Mouse (Mus musculus): ENCODE measurements around the gene Scn1a. TPM values are rescaled to one million over a fixed set of nuclear protein-coding genes. Genes with fewer than 3 reads are reported as not detected.

Scn1a gene
- total and polyA plus RNA-seq, 2 experiments from 2014 or later, result 13.1 to 14.5 TPM

DNA sequence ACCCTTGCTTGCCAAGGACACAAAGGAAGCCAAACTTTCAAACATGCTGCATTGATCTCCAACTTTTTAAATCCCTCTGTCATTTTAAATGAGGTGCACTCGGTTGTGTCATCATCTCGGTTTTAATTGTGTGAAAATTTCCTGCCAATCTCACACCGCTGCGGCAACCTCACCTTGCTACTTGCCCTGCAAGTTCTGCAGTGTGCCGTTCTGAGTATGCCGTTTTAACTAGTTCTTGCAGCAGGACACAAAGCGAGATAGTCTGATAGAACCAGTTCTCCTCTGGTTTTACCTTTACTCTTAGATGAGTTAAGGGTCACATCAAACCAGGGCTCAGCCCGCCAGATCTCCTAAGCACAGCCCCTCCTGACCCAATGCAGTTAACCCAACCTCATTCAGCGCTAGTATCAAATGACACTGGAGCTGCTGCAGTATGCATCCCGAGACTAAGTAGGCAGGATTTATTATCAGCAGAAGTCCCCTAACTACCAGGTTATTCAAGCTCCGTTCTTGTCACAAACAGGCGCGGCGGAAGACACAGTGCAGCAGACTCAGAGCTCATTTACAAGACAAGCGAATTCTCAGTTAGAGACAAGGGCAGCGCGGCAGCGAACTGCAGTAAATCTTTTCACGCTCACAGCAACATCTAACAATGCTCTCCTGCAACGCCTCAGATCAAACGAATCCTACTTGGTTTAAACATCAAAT, 722 bp downstream of the Scn1a start:
- 6% methylated on average over 21 of the region's 21 CpGs for WGBS
- no peaks in the 10 kb centered on the region for H3K27me3 ChIP-seq (ENCODE audit: insufficient read depth, low read length)
- no peaks in the 10 kb centered on the region for H3K9me3 ChIP-seq (ENCODE audit: low read length)
- H3K27ac ChIP-seq (ENCODE audit: low read depth, low read length), result no peak overlapping the region
- no peaks in the 10 kb centered on the region for H3K4me1 ChIP-seq (ENCODE audit: insufficient read depth)
- TF ChIP-seq CTCF (IDR thresholded peaks at IDR 0.05; ENCODE audit: low read depth), result no peak
- no peaks in the 10 kb centered on the region for H3K36me3 ChIP-seq (ENCODE audit: insufficient read depth)
- peak overlapping the region; percentile 42 for H3K4me3 ChIP-seq (ENCODE audit: low read depth, low read length)
- DNase-seq (peak; percentile 72), ATAC-seq (peak; percentile 65)
- peak overlapping the region; percentile 57 for H3K4me2 ChIP-seq (ENCODE audit: low read depth)
- peak overlapping the region; percentile 46 for H3K9ac ChIP-seq

DNA sequence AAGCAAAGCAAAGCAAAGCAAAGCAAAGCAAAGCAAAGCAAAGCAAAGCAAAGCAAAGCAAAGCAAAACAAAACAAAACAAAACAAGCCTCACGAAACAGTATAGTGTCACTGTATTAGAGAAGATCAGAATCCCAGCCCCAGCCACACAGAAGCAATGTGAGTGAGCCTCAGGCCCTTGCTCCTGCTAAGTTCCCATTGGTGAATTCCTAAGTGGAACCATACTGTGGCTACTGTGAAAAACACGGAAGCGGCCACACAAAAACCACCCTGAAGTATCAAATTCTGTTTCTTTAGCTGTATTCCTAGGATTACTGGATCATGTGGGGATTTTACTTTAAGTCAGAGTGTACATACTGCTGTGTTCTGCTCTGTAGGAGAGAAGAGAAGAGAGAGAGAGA, 4.4 kb downstream of the Scn1a start:
- H3K27ac ChIP-seq (ENCODE audit: low read depth, low read length), result no peak overlapping the region
- ATAC-seq, result no peak
- H3K4me3 ChIP-seq (ENCODE audit: low read depth, low read length), result no peak overlapping the region
- no peaks in the 10 kb centered on the region for H3K27me3 ChIP-seq (ENCODE audit: insufficient read depth, low read length)
- H3K4me2 ChIP-seq (ENCODE audit: low read depth), result no peak overlapping the region
- H3K4me1 ChIP-seq (ENCODE audit: insufficient read depth), result no peaks in the 10 kb centered on the region
- WGBS, result 59% methylated on average over 3 of the region's 3 CpGs
- DNase-seq, result no peak
- H3K9ac ChIP-seq, result no peak overlapping the region
- TF ChIP-seq CTCF (IDR thresholded peaks at IDR 0.05; ENCODE audit: low read depth), result no peak
- H3K9me3 ChIP-seq (ENCODE audit: low read length), result no peaks in the 10 kb centered on the region
- no peaks in the 10 kb centered on the region for H3K36me3 ChIP-seq (ENCODE audit: insufficient read depth)

- ATAC-seq (peak; percentile 71), DNase-seq (peak; percentile 90)
- Histone ChIP-seq H3K4me1 (ENCODE audit: insufficient read depth) (peaks cover 10% of the 10 kb centered on the region; the same call in 1 of the 2 replicates), H3K27me3 (ENCODE audit: insufficient read depth, low read length) (no peaks in the 10 kb centered on the region), H3K9me3 (ENCODE audit: low read length) (no peaks in the 10 kb centered on the region), H3K4me2 (ENCODE audit: low read depth) (peak overlapping the region; percentile 64), H3K27ac (ENCODE audit: low read depth, low read length) (peak overlapping the region; percentile 76), H3K9ac (peak overlapping the region; percentile 60), H3K4me3 (ENCODE audit: low read depth, low read length) (peak overlapping the region; percentile 65), H3K36me3 (ENCODE audit: insufficient read depth) (no peaks in the 10 kb centered on the region)
- peak; percentile 88 for TF ChIP-seq CTCF (IDR thresholded peaks at IDR 0.05; ENCODE audit: low read depth)
- WGBS, result 1% methylated on average over 14 of the region's 14 CpGs
These were observed 30.8 kb downstream of the Scn1a start for GRCm38 (mm10) chr2:66409740-66410290.

DNA sequence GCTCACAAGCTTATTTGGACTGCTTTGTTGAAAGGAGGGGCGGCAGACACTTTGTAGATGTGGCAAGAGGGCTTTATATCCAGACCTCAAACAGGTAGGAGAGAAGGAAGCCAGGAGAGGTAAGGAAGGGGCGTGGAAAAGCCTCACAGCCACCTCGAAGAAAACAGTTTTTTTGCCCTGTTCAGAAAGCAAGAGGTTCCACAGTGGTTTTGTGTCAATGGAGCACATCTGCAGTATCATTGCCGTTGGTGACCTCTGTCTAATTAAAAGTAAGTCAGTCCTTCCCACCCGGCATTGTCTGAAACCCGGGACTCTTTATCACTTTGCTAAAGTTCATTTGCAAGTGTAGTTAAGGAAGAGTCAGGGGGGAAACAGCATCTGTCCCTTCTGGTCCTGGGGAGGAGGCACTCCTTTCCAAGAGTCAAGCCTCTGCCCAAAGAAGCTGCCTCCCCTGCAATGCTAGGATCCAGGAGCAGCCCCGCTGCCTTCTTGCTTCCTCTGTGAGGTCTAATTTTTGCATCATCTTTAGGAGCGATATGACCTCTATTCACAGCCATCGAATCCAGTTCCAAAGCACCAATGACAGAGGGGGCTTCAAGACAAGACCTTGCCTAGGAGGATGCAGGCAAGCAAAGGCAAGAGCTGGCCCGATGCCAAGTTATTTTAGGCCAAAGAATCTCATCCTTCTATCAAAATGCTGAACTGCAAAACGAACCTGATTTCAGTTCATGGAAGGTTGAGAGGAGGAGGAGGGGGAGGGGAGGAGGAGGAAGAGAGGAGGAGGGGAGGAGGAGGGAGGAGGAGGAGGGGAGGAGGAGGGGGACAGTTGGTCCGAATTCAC, 31.5 kb downstream of the Scn1a start:
- DNase-seq, result peak; percentile 75
- TF ChIP-seq CTCF (IDR thresholded peaks at IDR 0.05; ENCODE audit: low read depth), result no peak
- Histone ChIP-seq H3K4me2 (ENCODE audit: low read depth) (peak overlapping the region; percentile 64), H3K4me3 (ENCODE audit: low read depth, low read length) (peak overlapping the region; percentile 65), H3K27ac (ENCODE audit: low read depth, low read length) (peak overlapping the region; percentile 54), H3K4me1 (ENCODE audit: insufficient read depth) (peaks cover 10% of the 10 kb centered on the region; the same call in 1 of the 2 replicates), H3K36me3 (ENCODE audit: insufficient read depth) (no peaks in the 10 kb centered on the region), H3K9ac (peak overlapping the region; percentile 44), H3K9me3 (ENCODE audit: low read length) (no peaks in the 10 kb centered on the region), H3K27me3 (ENCODE audit: insufficient read depth, low read length) (no peaks in the 10 kb centered on the region)
- peak; percentile 54 for ATAC-seq
- 9% methylated on average over 12 of the region's 12 CpGs for whole genome bisulfite sequencing

DNA sequence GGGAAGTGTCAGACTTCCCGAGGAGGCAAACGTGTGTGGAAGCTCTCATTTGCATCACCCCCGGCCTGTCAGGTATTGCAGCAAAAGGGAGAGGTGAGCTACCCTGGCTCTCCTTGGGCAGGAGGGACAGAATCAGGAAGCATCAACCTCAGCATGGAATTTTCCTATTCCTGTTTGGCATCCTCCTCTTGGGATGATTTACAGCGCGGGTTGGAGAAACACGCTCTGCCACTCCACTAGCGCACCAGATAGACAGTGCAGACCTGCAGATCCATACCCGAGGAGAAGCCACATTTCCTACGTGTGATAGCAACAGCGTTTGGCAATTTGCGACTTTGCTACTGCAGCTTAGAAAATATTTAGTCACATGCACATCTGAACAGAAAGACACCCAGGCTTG, 32.2 kb downstream of the Scn1a start:
- WGBS, result 21% methylated on average over 11 of the region's 11 CpGs
- peak overlapping the region; percentile 64 for H3K4me2 ChIP-seq (ENCODE audit: low read depth)
- H3K36me3 ChIP-seq (ENCODE audit: insufficient read depth), result no peaks in the 10 kb centered on the region
- no peak for TF ChIP-seq CTCF (IDR thresholded peaks at IDR 0.05; ENCODE audit: low read depth)
- H3K9ac ChIP-seq, result peak overlapping the region; percentile 44
- H3K27ac ChIP-seq (ENCODE audit: low read depth, low read length), result peak overlapping the region; percentile 54
- ATAC-seq, result peak; percentile 39
- no peaks in the 10 kb centered on the region for H3K9me3 ChIP-seq (ENCODE audit: low read length)
- peak; percentile 57 for DNase-seq
- peaks cover 10% of the 10 kb centered on the region; the same call in 1 of the 2 replicates for H3K4me1 ChIP-seq (ENCODE audit: insufficient read depth)
- no peaks in the 10 kb centered on the region for H3K27me3 ChIP-seq (ENCODE audit: insufficient read depth, low read length)
- H3K4me3 ChIP-seq (ENCODE audit: low read depth, low read length), result peak overlapping the region; percentile 65

GRCm38 (mm10) chr2:66392586-66392985, 48.1 kb downstream of the Scn1a start:
- no peak for TF ChIP-seq CTCF (IDR thresholded peaks at IDR 0.05; ENCODE audit: low read depth)
- no peak overlapping the region for H3K4me2 ChIP-seq (ENCODE audit: low read depth)
- H3K4me1 ChIP-seq (ENCODE audit: insufficient read depth), result no peaks in the 10 kb centered on the region
- no peaks in the 10 kb centered on the region for H3K36me3 ChIP-seq (ENCODE audit: insufficient read depth)
- no peaks in the 10 kb centered on the region for H3K9me3 ChIP-seq (ENCODE audit: low read length)
- no peak overlapping the region for H3K9ac ChIP-seq
- no peaks in the 10 kb centered on the region for H3K27me3 ChIP-seq (ENCODE audit: insufficient read depth, low read length)
- 68% methylated on average over 5 of the region's 5 CpGs for WGBS
- H3K4me3 ChIP-seq (ENCODE audit: low read depth, low read length), result no peak overlapping the region
- no peak overlapping the region for H3K27ac ChIP-seq (ENCODE audit: low read depth, low read length)
- no peak for ATAC-seq
- DNase-seq, result no peak
